Mouse (Mus musculus): ENCODE measurements at regions not wholly inside any gene's neighbourhood (a gene's known extent, or its start where the extent isn't known, plus 50 kb on each side); places are given as distances from the start of the nearest gene placed in this dataset.

GRCm38 (mm10) chr12:68242683-68243082 lies 916.3 kb downstream of the Rps29 start:
- no peak for DNase-seq (ENCODE audit: low read depth, low spot score)

- no peak for DNase-seq (ENCODE audit: low read depth, low spot score)
These were observed 927.2 kb downstream of the Rps29 start for GRCm38 (mm10) chr12:68231803-68232202.

GRCm38 (mm10) chr12:68217091-68217490 lies 941.9 kb downstream of the Rps29 start:
- no peak for DNase-seq (ENCODE audit: low read depth, low spot score)

GRCm38 (mm10) chr12:68208302-68208701 lies 950.7 kb downstream of the Rps29 start:
- no peak for DNase-seq (ENCODE audit: low read depth, low spot score)

GRCm38 (mm10) chr12:68183858-68184257 lies 961.5 kb upstream of the Mdga2 start:
- no peak for DNase-seq (ENCODE audit: low read depth, low spot score)

GRCm38 (mm10) chr12:68161317-68161716 lies 939.0 kb upstream of the Mdga2 start:
- no peak for DNase-seq (ENCODE audit: low read depth, low spot score)

- DNase-seq (ENCODE audit: low read depth, low spot score), result no peak
These were observed 925.7 kb upstream of the Mdga2 start for GRCm38 (mm10) chr12:68148066-68148465.

- DNase-seq (ENCODE audit: low read depth, low spot score), result peak; percentile 44
These were observed 917.5 kb upstream of the Mdga2 start for GRCm38 (mm10) chr12:68139831-68140230.

GRCm38 (mm10) chr12:68131776-68132175 lies 909.4 kb upstream of the Mdga2 start:
- no peak for DNase-seq (ENCODE audit: low read depth, low spot score)

- peak; percentile 36 for DNase-seq (ENCODE audit: low read depth, low spot score)
These were observed 893.4 kb upstream of the Mdga2 start for GRCm38 (mm10) chr12:68115762-68116161.
